Mouse (Mus musculus): Measurements from ENCODE around the gene Ubr1. TPM values are rescaled to one million over a fixed set of nuclear protein-coding genes. Genes with fewer than 3 reads are reported as not detected.

Ubr1 gene
- polyA plus RNA-seq, 1 experiment = 20.4 TPM

DNA sequence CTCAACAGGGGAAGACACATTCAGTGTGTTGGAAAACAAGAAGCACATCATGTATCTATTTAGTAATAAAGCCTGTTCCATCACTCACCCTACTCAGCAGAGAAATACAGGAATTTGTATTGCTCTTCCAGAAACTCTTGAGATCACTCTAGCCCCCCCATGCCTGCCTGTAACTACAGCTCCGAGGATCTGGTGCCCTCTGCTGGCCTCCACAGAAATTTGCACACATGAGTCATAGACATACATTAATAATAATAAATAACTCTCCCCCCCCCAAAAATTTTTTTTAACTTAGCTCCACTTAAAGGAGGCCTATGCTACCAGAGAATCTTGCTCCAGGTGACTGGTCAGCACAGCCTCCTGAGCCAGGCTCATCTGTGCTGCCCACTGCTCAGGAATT lies 104.0 kb downstream of the Ubr1 start:
- WGBS = 8% methylated on average over 1 of the region's 1 CpGs
- Histone ChIP-seq H3K27ac (ENCODE audit: control insufficient read depth, insufficient read depth, low read depth, low read length, poor library complexity) (no peak overlapping the region), H3K4me3 (replicated peaks; ENCODE audit: control insufficient read depth, low read depth, low read length) (no peak overlapping the region), H3K4me1 (ENCODE audit: control insufficient read depth, insufficient read depth, low read length) (no peaks in the 10 kb centered on the region)
- TF ChIP-seq POLR2A (IDR thresholded peaks at IDR 0.05; ENCODE audit: borderline replicate concordance, control insufficient read depth, low read depth, low read length) (no peak), CTCF (IDR thresholded peaks at IDR 0.05; ENCODE audit: control insufficient read depth, insufficient read depth, low read length) (peak; percentile 45)

DNA sequence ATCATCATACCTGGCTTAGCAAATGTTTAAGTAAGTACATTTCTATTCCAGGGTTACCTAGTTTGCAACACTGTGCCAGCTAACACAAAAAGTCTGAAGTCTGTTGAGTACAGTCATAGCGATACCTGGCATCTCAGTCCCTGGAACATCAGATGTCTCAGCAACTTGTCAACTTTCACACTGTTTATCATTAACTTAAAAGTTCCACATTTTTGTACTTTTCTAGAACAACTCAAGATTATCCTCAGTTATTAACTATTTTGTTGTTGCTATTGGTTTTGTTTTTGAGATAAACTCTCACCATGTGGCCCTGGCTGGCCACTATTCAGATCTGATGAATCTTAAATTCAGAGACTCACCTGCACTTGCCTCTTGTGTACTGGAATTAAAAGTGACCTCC lies 107.1 kb downstream of the Ubr1 start:
- Histone ChIP-seq H3K4me3 (replicated peaks; ENCODE audit: control insufficient read depth, low read depth, low read length) (no peak overlapping the region), H3K27ac (ENCODE audit: control insufficient read depth, insufficient read depth, low read depth, low read length, poor library complexity) (no peak overlapping the region), H3K4me1 (ENCODE audit: control insufficient read depth, insufficient read depth, low read length) (no peaks in the 10 kb centered on the region)
- WGBS = 100% methylated on average over 1 of the region's 1 CpGs
- TF ChIP-seq CTCF (IDR thresholded peaks at IDR 0.05; ENCODE audit: control insufficient read depth, insufficient read depth, low read length) (no peak), POLR2A (IDR thresholded peaks at IDR 0.05; ENCODE audit: borderline replicate concordance, control insufficient read depth, low read depth, low read length) (no peak)

DNA sequence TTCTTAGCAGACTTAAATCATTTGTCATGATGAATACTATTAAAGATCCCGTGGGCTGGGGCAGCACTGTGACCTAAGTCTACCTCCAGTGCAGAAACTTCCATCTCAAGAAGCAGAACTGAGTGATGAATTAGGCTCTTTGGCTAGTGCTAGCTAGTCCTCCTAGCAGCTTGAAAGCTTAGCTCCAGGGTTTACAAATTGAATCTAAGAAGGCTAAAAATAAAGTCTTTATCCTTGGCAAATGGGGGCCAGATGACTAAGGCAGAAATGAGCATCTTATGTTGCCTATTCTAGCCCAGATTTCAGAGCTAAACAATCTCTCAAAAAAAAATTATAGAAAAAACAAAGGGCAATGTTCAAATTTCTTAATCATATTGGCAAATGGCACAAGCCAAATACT lies 109.8 kb downstream of the Ubr1 start:
- Histone ChIP-seq H3K4me1 (ENCODE audit: control insufficient read depth, insufficient read depth, low read length) (no peaks in the 10 kb centered on the region), H3K4me3 (replicated peaks; ENCODE audit: control insufficient read depth, low read depth, low read length) (no peak overlapping the region), H3K27ac (ENCODE audit: control insufficient read depth, insufficient read depth, low read depth, low read length, poor library complexity) (no peak overlapping the region)
- no peak for TF ChIP-seq POLR2A (IDR thresholded peaks at IDR 0.05; ENCODE audit: borderline replicate concordance, control insufficient read depth, low read depth, low read length)
- TF ChIP-seq CTCF (IDR thresholded peaks at IDR 0.05; ENCODE audit: control insufficient read depth, insufficient read depth, low read length) = no peak
- 71% methylated on average over 1 of the region's 1 CpGs for WGBS

DNA sequence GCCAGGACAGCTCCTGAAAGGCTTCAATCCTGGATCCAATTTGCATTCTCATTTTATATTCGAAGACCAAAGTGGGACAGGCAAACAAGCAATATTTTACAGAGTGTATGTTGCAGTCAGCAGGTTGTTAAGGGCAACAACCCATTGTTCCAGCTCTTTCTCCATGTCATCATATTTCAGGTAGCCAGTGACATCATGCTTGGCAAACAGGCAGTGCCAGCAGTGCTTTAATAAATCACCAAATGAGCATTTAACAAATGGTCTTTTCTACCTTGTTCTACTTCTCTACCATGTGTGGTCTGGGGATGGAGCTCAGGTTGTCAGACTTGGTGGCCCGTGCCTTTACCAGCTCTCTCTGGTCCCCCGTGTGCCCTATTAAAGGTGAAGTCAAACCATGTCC lies 112.4 kb downstream of the Ubr1 start:
- WGBS = 86% methylated on average over 3 of the region's 3 CpGs
- no peak overlapping the region for H3K4me3 ChIP-seq (replicated peaks; ENCODE audit: control insufficient read depth, low read depth, low read length)
- H3K4me1 ChIP-seq (ENCODE audit: control insufficient read depth, insufficient read depth, low read length) = no peaks in the 10 kb centered on the region
- TF ChIP-seq POLR2A (IDR thresholded peaks at IDR 0.05; ENCODE audit: borderline replicate concordance, control insufficient read depth, low read depth, low read length) (no peak), CTCF (IDR thresholded peaks at IDR 0.05; ENCODE audit: control insufficient read depth, insufficient read depth, low read length) (no peak)
- H3K27ac ChIP-seq (ENCODE audit: control insufficient read depth, insufficient read depth, low read depth, low read length, poor library complexity) = no peak overlapping the region

DNA sequence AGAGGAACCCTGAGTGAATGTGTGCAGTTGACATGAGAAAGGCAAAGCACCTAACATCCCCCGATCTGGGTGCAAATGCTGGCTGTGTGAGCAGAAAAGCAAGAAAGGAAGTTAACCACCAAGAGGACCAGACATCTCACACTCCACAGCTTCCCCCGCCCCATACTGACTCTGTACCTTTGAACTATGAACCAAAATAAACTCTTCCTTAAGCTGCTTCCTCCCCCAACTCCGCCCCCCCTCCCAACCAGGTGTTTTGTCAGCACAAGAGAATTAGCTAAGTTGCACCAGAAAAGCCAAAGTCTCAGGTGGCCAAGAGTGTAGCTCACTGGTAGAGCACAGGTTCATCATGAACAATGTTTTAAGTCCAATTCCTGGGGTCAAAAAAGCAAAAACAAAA lies 117.4 kb downstream of the Ubr1 start:
- Histone ChIP-seq H3K4me1 (ENCODE audit: control insufficient read depth, insufficient read depth, low read length) (no peaks in the 10 kb centered on the region; the same call in 1 of the 2 replicates), H3K4me3 (replicated peaks; ENCODE audit: control insufficient read depth, low read depth, low read length) (no peak overlapping the region), H3K27ac (ENCODE audit: control insufficient read depth, insufficient read depth, low read depth, low read length, poor library complexity) (no peak overlapping the region)
- TF ChIP-seq CTCF (IDR thresholded peaks at IDR 0.05; ENCODE audit: control insufficient read depth, insufficient read depth, low read length) (no peak), POLR2A (IDR thresholded peaks at IDR 0.05; ENCODE audit: borderline replicate concordance, control insufficient read depth, low read depth, low read length) (no peak)
- WGBS = 63% methylated on average over 3 of the region's 3 CpGs

DNA sequence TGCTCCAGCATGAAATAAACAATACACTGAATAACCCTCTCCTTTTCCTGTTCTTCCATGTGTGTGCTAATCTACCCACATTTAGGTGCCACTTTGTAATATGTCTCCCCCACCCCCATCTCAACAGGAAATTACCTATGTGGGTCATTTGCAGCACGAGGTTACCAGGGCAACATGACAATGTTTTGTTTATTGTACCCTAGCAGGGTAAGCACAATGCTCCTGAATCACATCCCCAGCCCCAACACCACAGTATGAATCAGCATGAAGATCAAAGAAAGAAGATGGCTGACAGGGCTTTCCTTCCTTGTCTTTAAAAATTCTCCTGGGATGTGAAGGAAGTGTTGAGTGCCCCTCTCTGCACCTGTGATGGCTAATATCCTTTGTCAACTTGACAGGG lies 117.9 kb downstream of the Ubr1 start:
- Histone ChIP-seq H3K4me1 (ENCODE audit: control insufficient read depth, insufficient read depth, low read length) (no peaks in the 10 kb centered on the region; the same call in 1 of the 2 replicates), H3K27ac (ENCODE audit: control insufficient read depth, insufficient read depth, low read depth, low read length, poor library complexity) (no peak overlapping the region), H3K4me3 (replicated peaks; ENCODE audit: control insufficient read depth, low read depth, low read length) (no peak overlapping the region)
- TF ChIP-seq CTCF (IDR thresholded peaks at IDR 0.05; ENCODE audit: control insufficient read depth, insufficient read depth, low read length) (no peak), POLR2A (IDR thresholded peaks at IDR 0.05; ENCODE audit: borderline replicate concordance, control insufficient read depth, low read depth, low read length) (no peak)
- 28% methylated on average over 1 of the region's 1 CpGs for WGBS

DNA sequence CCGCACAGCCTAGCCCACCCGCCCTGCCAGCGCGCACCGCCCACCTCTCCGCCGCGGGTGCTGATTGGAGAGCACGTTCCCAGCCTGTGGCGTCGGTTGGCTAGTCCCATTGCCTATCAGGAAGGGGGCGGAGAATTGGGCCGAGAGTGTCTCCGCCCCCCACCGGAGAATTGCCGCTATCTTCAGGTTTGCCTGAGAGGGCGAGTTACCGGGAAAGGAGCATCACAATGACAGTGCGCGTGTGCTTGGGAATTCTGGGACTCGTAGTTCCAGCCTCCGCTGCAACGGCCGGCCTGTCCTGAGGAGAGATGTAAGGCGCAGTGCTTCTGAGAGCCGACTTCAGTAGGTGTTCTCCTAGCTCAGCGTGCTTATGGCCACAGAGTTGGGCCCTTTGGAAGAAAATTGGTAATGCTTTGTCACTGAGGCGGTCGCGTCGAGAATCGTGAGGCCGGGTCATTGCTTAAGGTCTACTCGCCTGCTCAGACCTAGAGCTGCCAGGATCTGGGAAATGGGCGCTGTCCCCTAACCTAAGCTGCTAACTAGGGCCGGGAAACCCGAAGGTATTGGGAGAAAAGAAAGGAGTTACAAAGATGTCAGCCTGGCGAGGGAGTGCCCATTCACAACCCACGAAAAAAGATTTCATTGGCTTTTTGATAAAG lies 120.0 kb downstream of the Ubr1 start, which contains the start of gene Ttbk2:
Gene Ttbk2, minus strand, starts transcription at position 181 of the 659 bp plus-strand sequence.
- Histone ChIP-seq H3K27ac (ENCODE audit: control insufficient read depth, insufficient read depth, low read depth, low read length, poor library complexity) (0 out of 2 replicates have a peak within 1 kb of the TSS, but pooled peaks have one; percentile 20), H3K4me1 (ENCODE audit: control insufficient read depth, insufficient read depth, low read length) (no peaks in the 10 kb centered on the region; the same call in 1 of the 2 replicates), H3K4me3 (replicated peaks; ENCODE audit: control insufficient read depth, low read depth, low read length) (peak within 1 kb of the TSS; percentile 64)
- TF ChIP-seq CTCF (IDR thresholded peaks at IDR 0.05; ENCODE audit: control insufficient read depth, insufficient read depth, low read length) (no peak), POLR2A (IDR thresholded peaks at IDR 0.05; ENCODE audit: borderline replicate concordance, control insufficient read depth, low read depth, low read length) (no peak)
- under 1% methylated on average over 39 of the region's 39 CpGs for WGBS

DNA sequence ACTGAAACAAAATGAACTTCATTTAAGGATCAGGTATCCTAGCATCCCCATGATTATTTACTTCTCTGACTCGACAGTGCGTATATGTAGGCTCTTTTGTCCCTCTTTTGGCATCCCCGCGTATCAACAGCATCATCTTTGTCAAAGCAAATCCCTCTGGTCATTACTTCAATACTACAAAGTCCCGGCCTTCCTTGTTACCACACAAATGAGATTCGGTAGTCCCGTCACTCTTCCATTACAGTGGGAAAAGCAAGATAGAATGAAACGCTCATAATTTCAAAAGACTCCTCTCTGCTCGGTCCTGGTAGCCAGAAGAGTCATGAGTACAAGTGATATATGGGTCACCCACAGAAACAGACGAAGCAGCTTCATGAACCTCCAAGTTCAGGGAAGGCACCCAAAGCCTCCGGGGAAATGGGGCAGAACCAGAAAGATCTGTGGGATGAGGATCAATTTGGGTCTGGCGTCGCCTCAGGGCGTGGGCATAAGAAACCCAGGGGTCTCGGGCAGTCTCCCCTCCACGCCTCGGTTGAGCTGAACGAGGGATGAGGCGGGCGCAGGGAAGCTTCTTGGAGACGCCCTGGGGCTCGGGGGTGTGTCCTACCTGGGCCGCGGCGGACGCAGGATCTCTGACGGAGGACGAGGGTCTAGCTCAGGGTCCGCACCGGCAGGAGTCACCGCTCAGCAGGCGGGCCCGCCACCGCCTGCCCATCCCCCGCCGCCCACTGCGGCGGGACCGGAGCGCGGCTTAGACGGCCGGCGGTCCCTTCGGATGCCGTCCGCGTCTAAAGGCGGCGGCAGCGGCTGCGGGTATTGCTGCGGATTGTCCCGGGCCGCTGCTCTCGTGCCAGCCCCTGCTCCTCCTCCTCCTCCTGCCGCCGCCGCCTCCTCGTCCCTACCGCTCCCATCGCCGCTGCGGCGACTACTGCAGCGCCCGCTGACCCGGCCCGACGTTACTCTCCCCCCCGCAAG lies 120.8 kb downstream of the Ubr1 start, which contains the start of gene Cdan1:
Gene Cdan1, minus strand, starts transcription at position 680 of the 975 bp plus-strand sequence.
- H3K4me3 ChIP-seq (replicated peaks; ENCODE audit: control insufficient read depth, low read depth, low read length) = peak within 1 kb of the TSS; percentile 64
- WGBS = 3% methylated on average over 60 of the region's 71 CpGs
- H3K27ac ChIP-seq (ENCODE audit: control insufficient read depth, insufficient read depth, low read depth, low read length, poor library complexity) = 0 out of 2 replicates have a peak within 1 kb of the TSS, but pooled peaks have one; percentile 20
- TF ChIP-seq POLR2A (IDR thresholded peaks at IDR 0.05; ENCODE audit: borderline replicate concordance, control insufficient read depth, low read depth, low read length) (no peak), CTCF (IDR thresholded peaks at IDR 0.05; ENCODE audit: control insufficient read depth, insufficient read depth, low read length) (no peak)
- H3K4me1 ChIP-seq (ENCODE audit: control insufficient read depth, insufficient read depth, low read length) = no peaks in the 10 kb centered on the region; the same call in 1 of the 2 replicates

Data from bone marrow, adult 2 months (tissue).